Mouse (Mus musculus): Measurements from ENCODE around the gene Pkd1l1. TPM values are rescaled to one million over a fixed set of nuclear protein-coding genes. Genes with fewer than 3 reads are reported as not detected.
A peak's percentile ranks its signal among the peaks of the same experiment; 100 is the strongest.

The Pkd1l1 gene
- 0.12 and 0.19 TPM in 2 replicates for polyA plus RNA-seq (2015; fragmentation: Nextera tagmentation; extraction: Ambion mirVana)

DNA sequence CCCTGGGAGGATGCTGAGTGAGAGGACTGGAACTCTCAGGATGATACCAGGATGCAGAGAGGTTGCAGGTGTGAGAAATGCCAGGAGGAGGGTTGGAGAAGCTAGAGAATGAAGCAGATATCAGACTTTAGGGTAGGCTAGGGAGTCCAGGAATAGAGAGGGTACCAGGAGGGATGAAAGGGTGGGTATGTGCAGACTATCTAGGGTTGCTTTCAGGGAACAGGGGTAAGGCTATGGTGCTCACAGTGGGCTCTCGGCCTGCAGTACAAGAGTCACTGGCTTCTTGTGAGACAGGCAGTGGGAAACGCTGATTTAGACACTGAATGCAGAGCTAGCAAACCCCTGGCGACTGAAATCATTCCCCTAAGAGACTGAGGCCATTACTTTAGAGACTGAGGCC, at the start of gene Pkd1l1:
Gene Pkd1l1 (minus strand): TSS at position 101 of the 400 bp plus-strand sequence.
- TF ChIP-seq CTCF (IDR thresholded peaks at IDR 0.05; ENCODE audit: low read depth) = no peak
- DNase-seq (ENCODE audit: low spot score) (no peak), ATAC-seq (replicated peaks; ENCODE audit: low FRiP score, low read depth) (no peak)
- Histone ChIP-seq H3K4me3 (replicated peaks; ENCODE audit: low read depth, low read length) (no peak within 1 kb of the TSS), H3K27ac (no peak within 1 kb of the TSS), H3K9me3 (replicated peaks; ENCODE audit: low read length) (no peaks in the 10 kb centered on the region), H3K4me2 (ENCODE audit: low read length) (no peak within 1 kb of the TSS), H3K27me3 (ENCODE audit: insufficient read depth, low read length) (no peaks in the 10 kb centered on the region), H3K9ac (ENCODE audit: low read depth, low read length) (no peak within 1 kb of the TSS), H3K4me1 (replicated peaks; ENCODE audit: insufficient read depth, low read length) (no peaks in the 10 kb centered on the region), H3K36me3 (ENCODE audit: insufficient read depth, low read length) (no peaks in the 10 kb centered on the region)
- 67% methylated on average over 3 of the region's 3 CpGs for WGBS

DNA sequence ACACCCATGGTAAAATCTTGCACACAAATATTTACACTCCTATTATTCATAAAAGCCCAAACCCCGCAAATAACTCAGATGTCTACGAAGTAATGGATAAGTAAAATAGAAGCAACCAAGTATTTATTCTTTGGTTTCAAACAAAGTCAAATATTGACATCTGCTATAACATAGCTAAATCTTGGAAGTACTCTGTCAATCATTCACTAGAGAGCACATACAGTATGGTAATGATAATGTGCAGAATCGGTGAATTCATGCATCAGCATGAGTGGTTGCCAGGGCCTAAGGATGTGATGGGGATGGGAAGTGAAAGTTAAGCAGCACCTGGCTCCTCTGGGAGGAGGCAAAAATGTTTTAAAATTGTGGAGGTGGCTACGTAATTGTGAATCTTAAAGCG, 47.1 kb upstream of the Pkd1l1 start:
- Histone ChIP-seq H3K9me3 (replicated peaks; ENCODE audit: low read length) (no peaks in the 10 kb centered on the region), H3K36me3 (ENCODE audit: insufficient read depth, low read length) (no peaks in the 10 kb centered on the region), H3K4me1 (replicated peaks; ENCODE audit: insufficient read depth, low read length) (no peaks in the 10 kb centered on the region), H3K27ac (no peak overlapping the region), H3K4me2 (ENCODE audit: low read length) (no peak overlapping the region), H3K9ac (ENCODE audit: low read depth, low read length) (no peak overlapping the region), H3K4me3 (replicated peaks; ENCODE audit: low read depth, low read length) (no peak overlapping the region), H3K27me3 (ENCODE audit: insufficient read depth, low read length) (no peaks in the 10 kb centered on the region)
- 92% methylated on average over 5 of the region's 5 CpGs for WGBS
- TF ChIP-seq CTCF (IDR thresholded peaks at IDR 0.05; ENCODE audit: low read depth) = no peak
- DNase-seq (ENCODE audit: low spot score) (no peak), ATAC-seq (replicated peaks; ENCODE audit: low FRiP score, low read depth) (no peak)

DNA sequence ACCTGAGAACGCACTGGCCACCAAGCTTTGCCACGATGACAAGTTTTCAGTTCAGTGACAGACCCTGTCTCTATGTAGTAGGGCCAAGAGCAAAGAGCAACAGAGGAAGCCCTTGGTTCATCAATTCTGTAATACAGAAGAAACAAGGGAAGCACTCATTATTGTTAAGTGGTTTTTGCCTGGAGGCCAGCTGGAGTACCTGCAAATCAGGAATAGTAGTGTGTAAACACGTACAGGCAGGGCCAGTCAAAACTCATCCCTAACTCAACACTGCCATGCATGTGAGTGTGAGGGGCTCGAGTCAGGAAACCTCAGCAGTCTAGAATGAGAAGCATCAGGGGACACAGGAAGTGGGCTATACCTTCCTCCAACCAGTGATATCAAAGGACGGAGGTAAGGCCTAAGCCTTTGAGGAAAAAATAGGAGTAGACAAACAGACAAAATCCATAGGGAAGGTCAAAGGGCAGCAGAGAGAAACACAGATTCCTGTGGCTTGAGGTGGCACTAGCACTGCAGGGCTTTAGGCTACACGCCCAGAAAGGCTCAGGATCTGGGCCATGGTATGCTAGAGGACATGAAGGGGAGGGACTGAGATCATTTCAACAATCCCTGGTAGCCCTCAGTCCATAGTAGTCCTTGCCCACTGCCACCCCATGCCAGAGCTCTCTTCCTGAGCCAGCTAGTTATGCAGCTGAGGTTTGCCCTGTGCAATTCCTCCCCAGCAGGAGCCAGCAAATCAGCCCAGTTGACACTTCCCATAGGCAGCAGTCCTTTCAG, 45.6 kb upstream of the Pkd1l1 start:
- no peak overlapping the region for H3K27ac ChIP-seq
- no peak overlapping the region for H3K9ac ChIP-seq (ENCODE audit: low read depth, low read length)
- TF ChIP-seq CTCF (IDR thresholded peaks at IDR 0.05; ENCODE audit: low read depth) = no peak
- H3K4me2 ChIP-seq (ENCODE audit: low read length) = no peak overlapping the region
- H3K4me3 ChIP-seq (replicated peaks; ENCODE audit: low read depth, low read length) = no peak overlapping the region
- no peaks in the 10 kb centered on the region for H3K36me3 ChIP-seq (ENCODE audit: insufficient read depth, low read length)
- no peak for ATAC-seq (replicated peaks; ENCODE audit: low FRiP score, low read depth)
- DNase-seq (ENCODE audit: low spot score) = no peak
- no peaks in the 10 kb centered on the region for H3K9me3 ChIP-seq (replicated peaks; ENCODE audit: low read length)
- 77% methylated on average over 6 of the region's 6 CpGs for WGBS
- no peaks in the 10 kb centered on the region for H3K4me1 ChIP-seq (replicated peaks; ENCODE audit: insufficient read depth, low read length)
- no peaks in the 10 kb centered on the region for H3K27me3 ChIP-seq (ENCODE audit: insufficient read depth, low read length)

DNA sequence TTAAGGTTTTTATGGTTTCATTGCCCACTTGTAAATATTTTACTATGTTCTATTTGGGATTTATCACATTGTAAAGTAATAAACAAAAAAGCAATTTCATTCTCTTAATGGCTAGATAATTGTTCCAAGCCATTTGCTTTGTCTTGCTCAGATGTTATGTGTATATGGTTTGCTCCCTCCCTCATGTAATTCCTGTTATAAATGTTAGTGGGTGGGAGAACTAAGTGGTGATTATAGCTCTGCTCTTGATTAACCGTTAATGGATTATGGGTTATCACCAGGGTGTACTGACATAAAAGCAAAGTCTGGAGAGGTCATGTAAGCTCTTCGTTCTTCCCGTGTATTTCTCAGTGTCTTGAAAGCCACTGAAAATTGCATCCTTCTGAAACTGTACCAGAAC, 41.7 kb upstream of the Pkd1l1 start:
- no peaks in the 10 kb centered on the region for H3K27me3 ChIP-seq (ENCODE audit: insufficient read depth, low read length)
- no peak overlapping the region for H3K9ac ChIP-seq (ENCODE audit: low read depth, low read length)
- no peak overlapping the region for H3K27ac ChIP-seq
- no peak for TF ChIP-seq CTCF (IDR thresholded peaks at IDR 0.05; ENCODE audit: low read depth)
- 40% methylated on average over 3 of the region's 3 CpGs for WGBS
- no peaks in the 10 kb centered on the region for H3K9me3 ChIP-seq (replicated peaks; ENCODE audit: low read length)
- no peak for DNase-seq (ENCODE audit: low spot score)
- ATAC-seq (replicated peaks; ENCODE audit: low FRiP score, low read depth) = no peak
- no peaks in the 10 kb centered on the region; the same call in none of the 2 replicates for H3K4me1 ChIP-seq (replicated peaks; ENCODE audit: insufficient read depth, low read length)
- H3K36me3 ChIP-seq (ENCODE audit: insufficient read depth, low read length) = no peaks in the 10 kb centered on the region
- H3K4me3 ChIP-seq (replicated peaks; ENCODE audit: low read depth, low read length) = no peak overlapping the region
- no peak overlapping the region for H3K4me2 ChIP-seq (ENCODE audit: low read length)

DNA sequence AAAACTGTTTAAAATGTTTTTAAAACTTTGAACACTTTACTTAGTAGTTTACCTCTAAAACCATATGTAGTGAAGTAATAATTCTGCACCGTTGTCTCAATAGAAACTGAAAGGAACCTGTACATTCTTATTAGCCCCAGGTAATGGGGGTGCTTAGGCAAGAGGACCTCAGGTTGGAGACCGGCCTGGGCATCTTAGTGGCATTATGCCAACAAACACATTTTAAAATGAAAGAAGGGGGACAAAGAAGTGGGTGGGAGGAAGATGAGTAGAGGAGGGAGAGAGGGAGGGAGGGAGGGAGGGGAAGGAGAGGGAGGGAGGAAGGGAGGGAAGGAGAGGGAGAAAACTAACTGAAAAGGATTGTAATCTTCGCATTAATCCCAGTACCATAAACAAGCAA, 38.3 kb upstream of the Pkd1l1 start:
- no peak for DNase-seq (ENCODE audit: low spot score)
- peak overlapping the region; percentile 83 for H3K9ac ChIP-seq (ENCODE audit: low read depth, low read length)

DNA sequence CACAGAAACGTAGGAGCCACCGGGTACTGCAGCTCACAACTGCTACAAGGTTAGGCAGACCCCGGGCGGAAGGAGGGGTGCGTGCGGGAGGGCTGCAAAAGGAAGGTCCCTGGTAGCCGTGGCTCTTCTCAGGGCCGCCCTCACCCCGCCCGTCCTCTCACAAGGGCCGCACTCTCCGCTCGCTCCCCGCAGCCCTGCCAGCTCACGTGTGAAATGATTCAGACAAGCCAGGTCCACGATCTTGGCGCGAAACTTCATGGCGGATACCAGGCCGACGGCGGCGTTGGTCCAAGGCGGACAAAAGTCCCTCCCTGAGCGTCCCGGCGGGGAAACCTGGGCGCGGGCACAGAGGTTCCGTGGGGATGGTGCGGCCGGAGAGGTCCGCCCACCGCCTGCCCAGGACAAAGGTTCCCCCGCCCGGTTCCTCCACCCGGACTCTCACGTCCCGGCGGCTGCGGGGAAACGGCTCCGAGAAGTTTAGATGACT, 37.8 kb upstream of the Pkd1l1 start, which contains the start of gene Hus1:
Gene Hus1 (minus strand): TSS at position 339 of the 487 bp plus-strand sequence.
- TF ChIP-seq CTCF (IDR thresholded peaks at IDR 0.05; ENCODE audit: low read depth) = no peak
- H3K9me3 ChIP-seq (replicated peaks; ENCODE audit: low read length) = no peaks in the 10 kb centered on the region
- 0% methylated on average over 43 of the region's 43 CpGs for WGBS
- peak within 1 kb of the TSS; percentile 77 for H3K4me3 ChIP-seq (replicated peaks; ENCODE audit: low read depth, low read length)
- no peaks in the 10 kb centered on the region for H3K27me3 ChIP-seq (ENCODE audit: insufficient read depth, low read length)
- H3K27ac ChIP-seq = peak within 1 kb of the TSS; percentile 94
- DNase-seq (ENCODE audit: low spot score) (peak; percentile 91), ATAC-seq (replicated peaks; ENCODE audit: low FRiP score, low read depth) (peak; percentile 96)
- no peaks in the 10 kb centered on the region; the same call in none of the 2 replicates for H3K4me1 ChIP-seq (replicated peaks; ENCODE audit: insufficient read depth, low read length)
- H3K4me2 ChIP-seq (ENCODE audit: low read length) = peak within 1 kb of the TSS; percentile 86
- H3K9ac ChIP-seq (ENCODE audit: low read depth, low read length) = peak within 1 kb of the TSS; percentile 83
- peaks cover 15% of the 10 kb centered on the region; the same call in 1 of the 2 replicates for H3K36me3 ChIP-seq (ENCODE audit: insufficient read depth, low read length)

More for the DNA sequence above, 38.3 kb upstream of the Pkd1l1 start:
- Histone ChIP-seq H3K4me1 (replicated peaks; ENCODE audit: insufficient read depth, low read length) (no peaks in the 10 kb centered on the region; the same call in none of the 2 replicates), H3K9me3 (replicated peaks; ENCODE audit: low read length) (no peaks in the 10 kb centered on the region), H3K27me3 (ENCODE audit: insufficient read depth, low read length) (no peaks in the 10 kb centered on the region), H3K4me2 (ENCODE audit: low read length) (peak overlapping the region; percentile 86), H3K36me3 (ENCODE audit: insufficient read depth, low read length) (peaks cover 12% of the 10 kb centered on the region; the same call in 1 of the 2 replicates), H3K27ac (peak overlapping the region; percentile 94; the same call in 1 of the 2 replicates), H3K4me3 (replicated peaks; ENCODE audit: low read depth, low read length) (peak overlapping the region; percentile 77)
- WGBS = 1% methylated on average over 3 of the region's 3 CpGs
- no peak for TF ChIP-seq CTCF (IDR thresholded peaks at IDR 0.05; ENCODE audit: low read depth)
- no peak; the same call in 1 of the 2 replicates for ATAC-seq (replicated peaks; ENCODE audit: low FRiP score, low read depth)

All from kidney, postnatal 0 days (tissue).